Mouse (Mus musculus) testis, adult 2 months (tissue): ENCODE measurements around the gene Dhtkd1.
"Not testable (repeated sequence)": the region's sequence is repeated elsewhere in the genome, so short reads cannot be mapped to it uniquely, and the experiment has no call there.

ENCODE experiments used
- CTCF ChIP-seq: fragments of 200-500 bp; IDR thresholded peaks from 2 replicates; pipeline ENCODE4 v1.5.1; 2012; ENCODE audit warnings: low read depth, mild to moderate bottlenecking, inconsistent platforms, low read length, moderate library complexity; ENCODE audit not compliant: control insufficient read depth, insufficient read depth, insufficient replicate concordance
- POLR2A ChIP-seq: fragments of 200-500 bp; IDR thresholded peaks from 2 replicates; pipeline ENCODE4 v1.6.1; 2012; ENCODE audit warnings: low read depth, mild to moderate bottlenecking, inconsistent platforms, low read length, moderate library complexity; ENCODE audit not compliant: control insufficient read depth

DNA sequence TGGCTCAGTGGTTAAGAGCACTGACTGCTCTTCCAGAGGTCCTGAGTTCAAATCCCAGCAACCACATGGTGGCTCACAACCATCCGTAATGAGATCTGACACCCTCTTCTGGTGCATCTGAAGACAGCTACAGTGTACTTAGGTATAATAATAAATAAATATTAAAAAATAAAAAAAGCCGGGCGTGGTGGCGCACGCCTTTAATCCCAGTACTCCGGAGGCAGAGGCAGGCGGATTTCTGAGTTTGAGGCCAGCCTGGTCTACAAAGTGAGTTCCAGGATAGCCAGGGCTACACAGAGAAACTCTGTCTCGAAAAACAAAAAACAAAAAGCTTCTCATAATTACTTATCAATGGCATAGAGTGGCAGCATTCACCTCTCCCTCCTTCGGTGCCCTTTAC, 7.2 kb upstream of the Dhtkd1 start:
- not testable (repeated sequence) for TF ChIP-seq CTCF, POLR2A
